Mouse (Mus musculus) neural tube, embryonic 12.5 days (tissue): ENCODE results near the gene Myocos. TPM values are rescaled to one million over a fixed set of nuclear protein-coding genes. Genes with fewer than 3 reads are reported as not detected.
"Not testable (repeated sequence)": the region's sequence is repeated elsewhere in the genome, so short reads cannot be mapped to it uniquely, and the experiment has no call there.

Experiments used
- ATAC-seq: fragments of 200-750 bp; cut with Nextera tagmentation; 2 replicates; pipeline ENCODE4 v1.8.0; 2017; ENCODE audit warnings: low read depth, mild to moderate bottlenecking, moderate TSS enrichment, moderate library complexity; ENCODE audit not compliant: low FRiP score
- H3K27ac ChIP-seq: fragments of 300-500 bp; sonication (generic); 2 replicates; pipeline ENCODE4 v1.5.1; 2016
- H3K27me3 ChIP-seq: fragments of 300-500 bp; sonication (generic); replicated peaks from 2 replicates; pipeline ENCODE4 v1.6.1; 2016; ENCODE audit warnings: mild to moderate bottlenecking
- H3K36me3 ChIP-seq: fragments of 300-500 bp; sonication (generic); 2 replicates; pipeline ENCODE4 v1.6.1; 2016; ENCODE audit warnings: mild to moderate bottlenecking
- H3K4me1 ChIP-seq: fragments of 300-500 bp; sonication (generic); 2 replicates; pipeline ENCODE4 v1.6.1; 2016
- H3K4me2 ChIP-seq: fragments of 300-500 bp; sonication (generic); replicated peaks from 2 replicates; pipeline ENCODE4 v1.6.1; 2016; ENCODE audit warnings: mild to moderate bottlenecking
- H3K4me3 ChIP-seq: fragments of 300-500 bp; sonication (generic); 2 replicates; pipeline ENCODE4 v1.5.1; 2016
- H3K9ac ChIP-seq: fragments of 300-500 bp; sonication (generic); 2 replicates; pipeline ENCODE4 v1.6.1; 2016; ENCODE audit warnings: mild to moderate bottlenecking
- H3K9me3 ChIP-seq: fragments of 300-500 bp; sonication (generic); 2 replicates; pipeline ENCODE4 v1.6.1; 2016; ENCODE audit warnings: mild to moderate bottlenecking
- WGBS: fragments of 180-500 bp; shearing (Covaris S2); methylation state at CpG from one replicate; pipeline ENCODE4 v1.1.7; 2016; 5-methylcytosine and 5-hydroxymethylcytosine counted together
- polyA plus RNA-seq: library from polyadenylated mRNA; unstranded; fragments of >200 nt; fragmentation: Nextera tagmentation; extraction: Ambion mirVana; gene quantifications from 2 replicates; pipeline ENCODE4 v1.2.1, GENCODE M21; 2016

The Myocos gene
- polyA plus RNA-seq, 1 experiment from 2014 or later, result not detected

DNA sequence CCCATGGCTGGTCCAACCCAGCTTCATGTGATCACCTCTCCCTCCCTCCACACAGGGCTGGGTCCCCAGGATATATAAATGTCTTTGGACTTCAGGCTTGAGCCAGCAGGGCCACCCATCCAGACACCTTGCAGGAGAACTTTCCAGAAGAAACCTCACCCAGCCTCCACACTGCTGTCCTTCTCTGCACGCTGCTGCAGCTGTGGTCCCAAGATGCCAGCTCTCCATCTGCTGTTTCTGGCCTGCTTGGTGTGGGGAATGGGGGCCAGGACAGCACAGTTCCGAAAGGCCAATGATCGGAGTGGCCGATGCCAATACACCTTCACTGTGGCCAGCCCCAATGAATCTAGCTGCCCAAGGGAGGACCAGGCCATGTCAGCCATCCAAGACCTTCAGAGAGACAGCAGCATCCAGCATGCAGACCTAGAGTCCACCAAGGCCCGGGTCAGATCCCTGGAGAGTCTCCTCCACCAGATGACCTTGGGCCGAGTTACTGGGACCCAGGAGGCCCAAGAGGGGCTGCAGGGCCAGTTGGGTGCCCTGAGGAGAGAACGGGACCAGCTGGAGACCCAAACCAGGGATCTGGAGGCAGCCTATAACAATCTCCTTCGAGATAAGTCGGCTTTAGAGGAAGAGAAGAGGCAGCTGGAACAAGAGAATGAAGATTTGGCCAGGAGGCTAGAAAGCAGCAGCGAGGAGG lies 18.8 kb downstream of the Myocos start, which contains the start of gene Myoc:
TSS of gene Myoc (plus strand) at position 105 of the 700 bp plus-strand sequence.
- H3K9ac ChIP-seq, result no peak within 1 kb of the TSS
- H3K36me3 ChIP-seq, result no peaks in the 10 kb centered on the region
- WGBS, result 86% methylated on average over 10 of the region's 10 CpGs
- no peak within 1 kb of the TSS for H3K27ac ChIP-seq
- H3K9me3 ChIP-seq, result no peaks in the 10 kb centered on the region
- ATAC-seq, result no peak
- H3K4me3 ChIP-seq, result no peak within 1 kb of the TSS
- no peaks in the 10 kb centered on the region for H3K4me1 ChIP-seq
- H3K4me2 ChIP-seq, result no peak within 1 kb of the TSS
- no peaks in the 10 kb centered on the region for H3K27me3 ChIP-seq

DNA sequence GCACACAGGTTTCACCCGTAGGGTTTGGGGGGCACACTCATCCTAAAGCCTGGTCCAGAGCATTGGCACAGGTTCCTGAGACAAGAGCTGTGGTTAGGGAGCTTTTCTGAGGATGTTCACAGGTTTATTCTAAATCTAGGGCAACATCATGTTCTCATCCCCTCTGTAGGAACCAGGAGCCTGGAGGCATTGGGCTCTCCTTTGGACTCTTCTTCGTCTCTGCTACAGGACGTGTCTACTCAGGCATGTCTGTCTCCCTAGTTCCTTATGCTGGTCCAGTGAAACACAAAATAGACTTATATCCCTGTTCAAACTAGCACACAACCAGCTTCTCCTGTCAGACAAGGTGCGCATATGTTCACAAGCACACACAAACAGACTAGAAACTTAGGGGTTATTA lies 19.5 kb downstream of the Myocos start:
- H3K4me2 ChIP-seq, result no peak overlapping the region
- H3K27me3 ChIP-seq, result no peaks in the 10 kb centered on the region
- no peaks in the 10 kb centered on the region for H3K36me3 ChIP-seq
- WGBS, result 90% methylated on average over 4 of the region's 4 CpGs
- H3K27ac ChIP-seq, result no peak overlapping the region
- H3K4me1 ChIP-seq, result no peaks in the 10 kb centered on the region
- H3K9ac ChIP-seq, result no peak overlapping the region
- ATAC-seq, result no peak
- H3K4me3 ChIP-seq, result no peak overlapping the region
- H3K9me3 ChIP-seq, result no peaks in the 10 kb centered on the region

DNA sequence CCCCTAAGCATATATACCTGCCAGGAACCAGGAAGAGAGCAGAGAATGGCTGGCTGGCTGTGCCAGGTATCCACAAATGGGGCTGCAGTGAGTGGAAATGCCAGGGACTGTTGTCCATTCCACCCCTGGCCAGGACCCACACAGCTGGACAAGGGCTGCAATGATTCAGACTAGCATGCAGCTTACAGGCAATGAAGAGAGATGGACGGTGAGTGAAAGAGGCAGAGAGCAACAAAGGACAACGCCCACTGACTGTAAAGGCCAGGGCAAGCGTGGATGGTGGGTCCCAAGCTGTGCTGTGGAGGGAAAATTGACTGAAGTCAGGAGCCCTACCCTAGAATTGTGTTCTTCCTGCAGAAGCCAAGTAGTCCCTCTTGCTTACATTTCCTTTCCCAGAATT lies 21.5 kb downstream of the Myocos start:
- no peak for ATAC-seq
- no peak overlapping the region for H3K9ac ChIP-seq
- H3K9me3 ChIP-seq, result no peaks in the 10 kb centered on the region
- H3K4me1 ChIP-seq, result no peaks in the 10 kb centered on the region
- WGBS, result 64% methylated on average over 3 of the region's 3 CpGs
- no peaks in the 10 kb centered on the region for H3K27me3 ChIP-seq
- no peak overlapping the region for H3K4me2 ChIP-seq
- no peak overlapping the region for H3K27ac ChIP-seq
- no peak overlapping the region for H3K4me3 ChIP-seq
- H3K36me3 ChIP-seq, result no peaks in the 10 kb centered on the region

DNA sequence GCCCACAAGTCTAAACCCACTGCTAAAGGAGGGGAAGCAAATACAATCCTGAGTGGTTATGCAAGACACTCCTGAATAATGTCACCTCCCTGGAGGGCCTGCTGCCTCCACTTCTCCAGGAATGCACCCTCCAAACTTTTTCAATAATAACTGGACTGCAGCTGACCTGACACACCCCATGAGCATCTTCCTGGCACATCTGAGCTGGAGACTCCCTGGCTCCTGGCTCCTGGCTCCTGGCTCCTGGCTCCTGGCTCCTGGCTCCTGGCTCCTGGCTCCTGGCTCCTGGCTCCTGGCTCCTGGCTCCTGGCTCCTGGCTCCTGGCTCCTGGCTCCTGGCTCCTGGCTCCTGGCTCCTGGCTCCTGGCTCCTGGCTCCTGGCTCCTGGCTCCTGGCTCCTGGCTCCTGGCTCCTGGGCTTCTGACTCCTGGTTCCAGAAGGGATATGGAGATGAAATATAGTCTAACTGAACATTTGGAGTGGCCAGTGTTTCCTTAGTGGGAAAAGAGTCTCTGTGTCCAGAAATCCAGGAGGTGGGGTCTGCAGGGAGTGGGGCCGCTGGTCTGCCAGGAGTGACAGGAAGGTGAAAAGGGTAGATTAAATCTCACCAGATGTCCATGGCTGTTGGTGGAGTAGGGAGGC lies 22.6 kb downstream of the Myocos start:
- H3K9me3 ChIP-seq, H3K27me3 ChIP-seq, ATAC-seq, H3K4me1 ChIP-seq, H3K36me3 ChIP-seq, H3K27ac ChIP-seq, H3K4me3 ChIP-seq, H3K4me2 ChIP-seq, H3K9ac ChIP-seq: not testable (repeated sequence)
- WGBS, result 59% methylated on average over 1 of the region's 1 CpGs

DNA sequence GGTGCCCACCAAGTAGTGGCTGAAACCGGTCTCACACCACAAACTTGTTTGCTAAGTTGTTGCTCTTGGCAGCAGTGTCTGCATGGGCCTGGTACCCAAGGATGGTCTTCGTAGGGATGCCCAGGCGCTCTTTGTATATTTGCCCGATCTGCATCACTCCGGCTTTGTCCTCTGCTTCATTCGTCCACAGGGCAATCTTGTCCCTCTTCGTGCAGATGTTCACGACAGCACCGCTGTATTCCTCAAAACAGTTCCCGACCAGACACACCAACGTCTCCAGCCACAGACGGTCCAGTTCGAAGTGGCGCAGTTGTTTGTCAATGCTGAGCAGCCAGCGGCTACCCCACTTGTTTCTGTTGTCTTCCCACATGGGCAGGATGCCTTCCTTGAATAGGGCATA lies 29.7 kb downstream of the Myocos start:
- not testable (repeated sequence) for H3K27ac ChIP-seq, H3K27me3 ChIP-seq, H3K36me3 ChIP-seq, H3K4me3 ChIP-seq, ATAC-seq, H3K9ac ChIP-seq, H3K4me1 ChIP-seq, H3K4me2 ChIP-seq, H3K9me3 ChIP-seq
- WGBS, result 96% methylated on average over 15 of the region's 15 CpGs

DNA sequence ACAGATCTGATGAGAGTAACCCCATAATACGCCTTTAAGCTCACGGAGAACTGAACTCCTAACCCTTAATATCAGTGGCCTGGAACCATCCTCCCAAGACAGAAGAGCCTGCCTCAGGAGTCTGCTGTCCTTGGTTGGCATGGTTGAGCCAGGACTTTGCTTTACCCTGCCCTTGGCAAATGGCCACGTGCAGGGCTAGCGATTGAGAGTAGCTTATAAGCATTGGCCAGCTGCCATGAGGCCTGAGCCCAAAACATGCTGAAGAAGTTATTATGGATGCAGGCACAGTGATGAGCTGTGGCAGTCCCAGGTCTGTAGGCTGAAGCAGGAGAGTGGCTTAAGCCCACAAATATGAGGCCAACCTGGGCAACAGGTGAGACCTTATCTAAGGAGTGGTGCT lies 30.2 kb downstream of the Myocos start:
- H3K27ac ChIP-seq, H3K9ac ChIP-seq, H3K9me3 ChIP-seq, ATAC-seq, H3K36me3 ChIP-seq, H3K27me3 ChIP-seq, H3K4me1 ChIP-seq, H3K4me2 ChIP-seq, H3K4me3 ChIP-seq: not testable (repeated sequence)
- WGBS, result 94% methylated on average over 4 of the region's 4 CpGs

DNA sequence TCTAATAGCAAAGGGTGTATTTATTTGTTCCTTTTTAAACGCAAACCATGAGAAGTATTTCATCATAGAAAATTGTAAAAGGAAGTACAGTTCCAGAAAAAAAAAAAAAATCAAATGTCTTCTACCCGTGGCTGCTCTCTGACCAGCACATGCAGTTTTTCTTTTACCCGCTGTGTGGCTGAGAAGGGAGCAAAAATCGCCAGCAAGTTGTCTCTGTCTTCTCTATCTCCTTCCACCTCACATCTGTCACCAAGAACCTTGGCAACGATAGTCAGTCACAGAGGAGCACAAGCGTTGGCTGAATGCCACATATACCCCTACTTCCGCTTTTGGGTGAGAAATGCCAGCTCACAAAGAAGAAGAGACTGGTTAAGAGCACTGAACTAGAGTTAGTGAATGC lies 32.8 kb downstream of the Myocos start:
- H3K27ac ChIP-seq, result no peak overlapping the region
- ATAC-seq, result no peak

DNA sequence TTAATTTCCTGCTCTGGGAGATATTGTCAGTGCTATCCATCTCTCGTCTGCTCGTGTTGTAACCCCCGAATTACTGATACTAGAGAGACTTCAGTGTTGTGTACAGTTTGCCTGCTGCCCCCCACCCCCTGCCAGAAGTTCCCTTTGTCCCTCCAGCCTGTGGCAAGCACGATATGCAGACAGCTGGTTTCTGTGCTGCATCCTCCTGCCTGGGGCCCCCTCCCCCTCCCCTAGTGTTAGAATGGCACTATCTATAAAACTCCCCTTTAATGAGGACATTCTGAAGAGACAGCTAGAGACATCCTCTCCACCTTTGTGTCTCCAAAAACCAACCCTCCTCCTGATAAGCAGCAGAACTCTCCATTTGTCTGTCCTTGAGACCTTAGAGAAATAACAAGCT lies 34.1 kb downstream of the Myocos start:
- WGBS, result 11% methylated on average over 4 of the region's 4 CpGs
- H3K4me3 ChIP-seq, result no peak overlapping the region
- H3K4me1 ChIP-seq, result peaks cover 7% of the 10 kb centered on the region; the same call in 1 of the 2 replicates
- no peaks in the 10 kb centered on the region for H3K36me3 ChIP-seq
- H3K27ac ChIP-seq, result no peak overlapping the region
- H3K9ac ChIP-seq, result no peak overlapping the region
- no peaks in the 10 kb centered on the region for H3K27me3 ChIP-seq
- no peaks in the 10 kb centered on the region for H3K9me3 ChIP-seq
- H3K4me2 ChIP-seq, result no peak overlapping the region
- ATAC-seq, result peak; percentile 72

More for the DNA sequence above, 32.8 kb downstream of the Myocos start:
- Histone ChIP-seq H3K9me3 (no peaks in the 10 kb centered on the region), H3K36me3 (no peaks in the 10 kb centered on the region), H3K27me3 (no peaks in the 10 kb centered on the region), H3K4me3 (no peak overlapping the region), H3K9ac (no peak overlapping the region), H3K4me2 (no peak overlapping the region), H3K4me1 (peaks cover 7% of the 10 kb centered on the region; the same call in 1 of the 2 replicates)
- WGBS, result 68% methylated on average over 7 of the region's 7 CpGs

DNA sequence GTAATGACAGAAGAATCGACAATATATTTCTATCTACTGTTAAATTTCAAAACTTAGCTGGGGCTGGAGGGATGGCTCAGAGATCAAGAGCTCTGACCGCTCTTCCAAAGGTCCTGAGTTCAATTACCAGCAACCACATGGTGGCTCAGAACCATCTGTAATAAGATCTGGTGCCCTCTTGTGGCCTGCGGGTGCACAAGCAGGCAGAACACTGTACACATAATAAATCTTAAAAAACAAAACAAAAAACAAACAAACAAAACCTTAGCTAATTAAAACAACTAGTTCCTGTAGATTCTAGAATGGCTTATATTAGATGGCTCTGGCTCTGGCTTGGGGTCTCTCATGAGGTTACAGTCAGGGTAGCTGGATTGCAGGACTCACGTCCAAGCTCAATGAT lies 37.5 kb downstream of the Myocos start:
- H3K27me3 ChIP-seq, result no peaks in the 10 kb centered on the region
- 69% methylated on average over 4 of the region's 4 CpGs for WGBS
- H3K36me3 ChIP-seq, result no peaks in the 10 kb centered on the region
- no peak overlapping the region for H3K4me2 ChIP-seq
- H3K9ac ChIP-seq, result no peak overlapping the region
- no peak overlapping the region for H3K4me3 ChIP-seq
- H3K27ac ChIP-seq, result no peak overlapping the region
- no peak for ATAC-seq
- peaks cover 7% of the 10 kb centered on the region; the same call in 1 of the 2 replicates for H3K4me1 ChIP-seq
- no peaks in the 10 kb centered on the region for H3K9me3 ChIP-seq

DNA sequence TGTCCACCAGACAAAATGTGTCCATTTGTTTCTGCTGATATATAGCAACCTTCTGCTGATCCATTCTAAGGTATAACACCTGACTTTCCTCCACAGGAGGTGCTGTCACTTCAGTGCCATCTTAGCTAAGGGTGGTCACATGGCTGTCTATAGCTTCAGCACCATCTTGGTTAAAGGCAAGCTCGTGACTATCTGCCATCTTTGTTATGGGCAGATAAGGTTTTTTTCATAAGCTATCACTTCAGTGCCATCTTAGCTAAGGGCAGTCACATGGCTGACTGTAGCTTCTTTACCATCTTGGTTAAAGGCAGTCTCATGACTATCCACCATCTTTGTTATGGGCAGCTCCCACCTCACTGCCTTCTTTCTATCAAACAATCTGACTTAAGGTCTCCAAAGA lies 42.5 kb downstream of the Myocos start:
- ATAC-seq, result peak; percentile 91

DNA sequence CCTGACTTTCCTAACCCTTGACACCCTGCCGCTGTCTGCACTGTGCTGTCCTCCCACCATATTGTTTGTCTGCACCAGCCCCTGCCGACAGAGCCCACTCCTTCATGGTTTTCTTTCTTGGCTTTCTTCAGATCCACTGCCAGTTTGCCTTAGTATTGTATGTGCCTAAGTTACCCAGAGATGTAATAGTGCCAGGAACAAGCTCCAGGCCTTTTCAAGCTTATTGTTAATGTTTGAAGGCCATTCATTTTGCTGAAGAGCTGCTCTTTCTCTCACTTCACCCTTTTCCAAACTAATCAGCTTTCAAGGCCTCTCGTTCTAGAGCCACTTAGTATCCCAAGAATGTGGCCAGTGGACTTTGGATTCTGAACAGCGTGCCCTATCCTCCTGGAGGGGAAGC lies 46.8 kb downstream of the Myocos start:
- H3K27ac ChIP-seq, result no peak overlapping the region
- H3K4me2 ChIP-seq, result no peak overlapping the region
- no peaks in the 10 kb centered on the region for H3K27me3 ChIP-seq
- no peaks in the 10 kb centered on the region for H3K9me3 ChIP-seq
- WGBS, result 63% methylated on average over 4 of the region's 4 CpGs
- no peak overlapping the region for H3K9ac ChIP-seq
- no peak overlapping the region for H3K4me3 ChIP-seq
- ATAC-seq, result no peak
- H3K36me3 ChIP-seq, result no peaks in the 10 kb centered on the region
- no peaks in the 10 kb centered on the region for H3K4me1 ChIP-seq

More for the DNA sequence above, 42.5 kb downstream of the Myocos start:
- Histone ChIP-seq H3K9ac (no peak overlapping the region), H3K9me3 (no peaks in the 10 kb centered on the region), H3K4me2 (no peak overlapping the region), H3K4me1 (no peaks in the 10 kb centered on the region), H3K27me3 (no peaks in the 10 kb centered on the region), H3K27ac (no peak overlapping the region), H3K36me3 (no peaks in the 10 kb centered on the region), H3K4me3 (no peak overlapping the region)
- WGBS, result 86% methylated on average over 1 of the region's 1 CpGs

DNA sequence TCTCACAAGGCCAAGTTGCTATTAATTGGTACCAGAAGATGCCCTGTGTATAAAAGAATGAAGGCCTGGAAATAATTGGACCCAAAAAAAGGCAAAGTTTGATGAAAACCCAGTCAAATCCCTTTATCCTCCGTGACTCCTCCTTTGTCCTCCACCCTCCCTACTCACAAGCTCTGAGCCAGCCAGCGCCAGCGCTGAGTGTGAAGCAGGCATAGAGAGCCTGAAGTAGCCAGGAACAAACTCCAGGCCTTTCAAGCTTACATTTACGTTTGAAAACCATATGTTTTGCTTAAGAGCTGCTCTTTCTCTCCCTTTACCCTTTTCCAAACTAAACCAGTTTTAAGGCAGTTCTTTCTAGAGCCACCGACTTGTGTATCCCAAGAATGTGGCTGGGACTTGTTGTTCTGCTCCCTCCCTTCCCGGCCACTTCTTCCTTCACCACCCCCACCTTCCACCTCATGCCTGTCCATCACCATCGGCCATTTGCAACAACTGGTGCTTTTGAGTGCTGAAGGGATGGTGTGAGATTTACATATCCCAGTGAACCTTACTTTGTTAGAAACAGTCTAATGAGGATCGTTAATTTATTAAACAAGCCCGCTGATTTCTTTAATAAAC lies 48.3 kb downstream of the Myocos start:
- Histone ChIP-seq H3K36me3 (no peaks in the 10 kb centered on the region), H3K4me2 (no peak overlapping the region), H3K9me3 (no peaks in the 10 kb centered on the region), H3K27me3 (no peaks in the 10 kb centered on the region), H3K9ac (no peak overlapping the region), H3K27ac (no peak overlapping the region; the same call in 1 of the 2 replicates), H3K4me3 (no peak overlapping the region), H3K4me1 (no peaks in the 10 kb centered on the region)
- ATAC-seq, result no peak
- WGBS, result 46% methylated on average over 9 of the region's 9 CpGs
